Mouse (Mus musculus): ENCODE measurements at regions not wholly inside any gene's neighbourhood (a gene's known extent, or its start where the extent isn't known, plus 50 kb on each side); places are given as distances from the start of the nearest gene placed in this dataset.

DNA sequence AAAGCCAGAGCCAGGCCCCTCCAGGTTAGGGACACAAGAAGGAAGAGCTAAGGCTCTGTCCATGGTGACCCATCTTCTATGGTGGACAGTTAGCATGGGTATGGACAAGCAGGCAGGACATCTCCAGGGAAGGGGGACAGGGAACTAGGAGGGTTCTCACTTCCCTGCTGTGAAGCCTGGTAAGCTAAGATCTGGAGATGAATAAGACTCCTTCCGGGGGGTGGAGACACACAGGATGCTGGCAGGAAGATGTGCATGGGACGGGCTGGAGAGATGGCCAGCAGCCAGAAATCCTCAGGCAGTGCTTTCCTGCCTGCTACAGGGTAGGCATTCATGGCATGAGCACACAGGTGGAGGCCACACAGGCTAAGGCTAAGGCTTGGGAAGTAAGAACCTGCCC, 198.2 kb upstream of the Ppp2r2d start:
- TF ChIP-seq CTCF (IDR thresholded peaks at IDR 0.05; ENCODE audit: low read depth, low read length) (no peak), POLR2A (IDR thresholded peaks at IDR 0.05; ENCODE audit: insufficient read depth, low read length) (no peak)

Measured in ES-Bruce4 (cell line).